Mouse (Mus musculus) liver, adult (tissue): Measurements from ENCODE around the gene Aspn.

Experiments
- GATA4 ChIP-seq: IDR thresholded peaks from 2 replicates; pipeline ENCODE4 v1.6.1; 2014; ENCODE audit warnings: mild to moderate bottlenecking, low read length; ENCODE audit not compliant: insufficient replicate concordance

Gene Aspn

GRCm38 (mm10) chr13:49560886-49561285, 16.6 kb downstream of the Aspn start:
- TF ChIP-seq GATA4 = no peak

DNA sequence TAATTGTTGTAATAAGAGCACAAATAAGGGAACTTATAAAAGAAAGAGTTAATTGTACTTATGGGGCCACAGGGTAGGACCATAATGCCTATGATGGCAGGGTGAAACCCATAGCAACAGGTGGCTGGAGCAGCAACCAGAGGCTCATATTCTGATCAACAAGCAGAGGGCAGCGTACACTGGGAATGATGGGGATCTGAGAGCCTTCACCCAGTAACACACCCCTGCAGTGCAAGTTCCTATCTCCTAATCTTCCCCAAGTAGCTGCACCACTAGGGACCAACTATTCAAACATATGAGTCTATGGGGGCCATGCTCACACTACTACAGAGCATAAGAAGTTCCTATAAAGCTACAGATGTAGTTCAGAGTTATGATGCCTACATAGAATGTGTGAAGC, 20.1 kb downstream of the Aspn start:
- no peak for TF ChIP-seq GATA4

DNA sequence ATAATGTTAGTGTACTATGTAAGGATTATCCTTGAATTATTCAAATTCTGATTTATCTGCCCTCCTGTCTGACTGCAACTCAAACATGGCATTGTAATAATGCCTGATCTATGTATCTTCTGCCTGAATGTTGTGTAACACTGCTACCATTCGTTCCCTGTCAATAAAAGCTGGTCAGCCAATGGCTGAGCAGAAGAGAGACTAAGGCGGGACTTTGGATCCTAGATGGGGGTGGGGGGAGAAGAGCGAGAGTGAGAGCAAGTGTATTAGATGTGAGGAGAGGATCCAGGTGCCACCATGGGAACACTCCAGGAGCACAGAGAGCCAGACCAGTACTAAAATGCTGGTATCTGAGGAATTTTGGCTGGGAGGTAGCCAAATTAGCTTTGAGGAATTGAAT, 26.1 kb downstream of the Aspn start:
- no peak for TF ChIP-seq GATA4

- no peak for TF ChIP-seq GATA4
Measured at GRCm38 (mm10) chr13:49571418-49571817, 27.2 kb downstream of the Aspn start.

DNA sequence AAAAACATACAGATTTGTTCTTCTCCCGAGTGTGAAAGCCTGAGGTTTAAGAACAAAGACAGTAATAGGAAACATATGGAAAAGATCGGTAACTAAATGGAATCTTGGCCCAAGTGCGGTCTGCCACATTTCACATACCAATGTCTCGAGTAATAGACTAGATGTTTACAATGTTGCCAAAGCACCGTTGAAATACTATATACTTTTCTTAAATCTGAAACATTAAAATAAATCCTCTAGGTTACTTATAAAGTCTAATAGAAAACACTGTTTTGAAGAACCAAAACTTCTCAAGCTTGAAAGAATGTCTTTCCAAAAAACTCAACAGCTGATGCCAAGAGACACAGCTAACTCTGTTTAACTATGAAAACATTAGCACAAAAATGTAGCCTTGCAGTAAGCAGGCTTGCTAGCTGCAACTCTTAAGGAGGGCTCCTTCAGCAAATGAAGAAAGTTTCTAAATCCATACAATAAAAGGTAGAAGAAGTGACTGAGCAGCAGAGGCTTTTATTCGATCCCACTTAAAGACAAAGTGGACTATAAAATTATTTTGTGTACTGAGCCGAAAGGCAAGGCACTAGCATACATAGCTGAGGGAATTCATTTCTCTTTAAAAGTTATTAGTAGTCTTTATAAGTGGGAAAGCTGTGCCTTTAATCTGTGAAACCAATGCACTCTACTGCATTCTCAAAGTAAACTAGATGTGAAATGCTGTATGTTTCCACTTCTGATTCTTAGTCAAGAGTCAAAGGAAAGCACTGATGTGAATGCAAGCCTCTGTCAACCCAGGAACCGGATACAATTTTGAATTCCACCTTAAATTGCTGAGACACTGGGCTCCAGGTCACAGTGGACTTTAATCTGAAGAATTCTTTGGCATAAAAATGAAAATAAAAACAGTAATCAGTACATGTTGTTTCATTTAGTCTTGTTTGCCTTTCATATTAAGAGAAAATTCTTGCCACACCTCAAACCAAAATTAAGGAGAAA, 37.6 kb downstream of the Aspn start, which contains the start of gene Omd:
Omd (plus strand) TSS at position 922 of the 990 bp plus-strand sequence.
- TF ChIP-seq GATA4 = no peak

GRCm38 (mm10) chr13:49583859-49584258, 39.6 kb downstream of the Aspn start:
- no peak for TF ChIP-seq GATA4

- TF ChIP-seq GATA4 = no peak
Measured at GRCm38 (mm10) chr13:49584307-49585005, 40.2 kb downstream of the Aspn start.

GRCm38 (mm10) chr13:49586062-49586461, 41.8 kb downstream of the Aspn start:
- no peak for TF ChIP-seq GATA4

GRCm38 (mm10) chr13:49603603-49604002, 59.4 kb downstream of the Aspn start:
- TF ChIP-seq GATA4 = no peak

- TF ChIP-seq GATA4 = no peak
Measured at GRCm38 (mm10) chr13:49607714-49608113, 63.5 kb downstream of the Aspn start, which contains the start of gene Ogn. Ogn (plus strand) TSS chr13:49608046.

- TF ChIP-seq GATA4 = no peak
Measured at GRCm38 (mm10) chr13:49608589-49609322, 64.5 kb downstream of the Aspn start.

- TF ChIP-seq GATA4 = no peak
Measured at GRCm38 (mm10) chr13:49617021-49617420, 72.8 kb downstream of the Aspn start.
